Mouse (Mus musculus) adrenal gland, postnatal 4 days (tissue): ENCODE results near the gene Tmod3. TPM values are rescaled to one million over a fixed set of nuclear protein-coding genes. Genes with fewer than 3 reads are reported as not detected.

Experiments used
- DNase-seq, 2 experiments: peaks; one replicate each; pipeline ENCODE4 v3.0.0; 2021 to 2022; ENCODE audit warnings: low spot score in 2 of 2, mixed read lengths in 2 of 2
- long read RNA-seq, 2 experiments: library from polyadenylated mRNA; stranded (forward); transcript quantifications; one replicate each; pipeline ENCODE4 v2.0.0; 2021
- total RNA-seq, 2 experiments: library from RNA; stranded (reverse); gene quantifications; 2 replicates each; pipeline ENCODE4 v1.2.3; 2021

The Tmod3 gene
- total RNA-seq = 10 to 100 TPM; 75.2 to 89.6 TPM
- long read RNA-seq, experiment 1, transcript Tmod3-201 (10 exons, 3,667 nt) = major isoform, 26 of 30 reads
- long read RNA-seq, experiment 1, partial matches to known transcripts = 1 of 30 reads
- long read RNA-seq, experiment 1, other reads (novel, unspliced or antisense) = 3 of 30 reads
- long read RNA-seq, experiment 2, transcript Tmod3-201 (10 exons, 3,667 nt) = major isoform, 42 of 54 reads
- long read RNA-seq, experiment 2, partial matches to known transcripts = 3 of 54 reads
- long read RNA-seq, experiment 2, other reads (novel, unspliced or antisense) = 7 of 54 reads

DNA sequence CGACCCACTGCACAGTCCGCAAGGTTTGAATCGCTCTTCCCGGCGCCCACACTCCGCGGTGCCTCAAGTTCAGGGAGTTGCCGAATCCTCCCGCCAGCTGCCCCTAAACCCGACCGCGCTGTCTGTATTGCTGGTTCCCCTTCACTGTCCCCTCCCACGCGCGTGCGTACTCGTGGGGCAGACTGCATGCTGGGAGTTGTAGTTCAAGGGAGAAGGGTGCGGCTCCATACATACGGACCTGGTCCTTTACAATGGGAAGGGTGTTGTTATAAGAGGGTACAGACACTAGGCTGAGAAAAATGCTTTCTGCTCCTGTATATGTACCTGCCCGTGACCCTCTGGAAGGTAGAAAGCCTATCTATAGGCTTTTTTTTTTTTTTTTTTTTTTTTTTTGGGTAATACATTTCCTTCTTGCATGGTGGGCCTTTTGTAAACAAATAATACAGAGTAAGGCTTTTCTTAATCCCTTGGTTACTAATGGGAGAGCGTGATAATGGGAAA is at the start of gene Tmod3:
Tmod3 (minus strand) TSS at position 146 of the 501 bp plus-strand sequence.
- DNase-seq = peak; percentile 82 to 92

DNA sequence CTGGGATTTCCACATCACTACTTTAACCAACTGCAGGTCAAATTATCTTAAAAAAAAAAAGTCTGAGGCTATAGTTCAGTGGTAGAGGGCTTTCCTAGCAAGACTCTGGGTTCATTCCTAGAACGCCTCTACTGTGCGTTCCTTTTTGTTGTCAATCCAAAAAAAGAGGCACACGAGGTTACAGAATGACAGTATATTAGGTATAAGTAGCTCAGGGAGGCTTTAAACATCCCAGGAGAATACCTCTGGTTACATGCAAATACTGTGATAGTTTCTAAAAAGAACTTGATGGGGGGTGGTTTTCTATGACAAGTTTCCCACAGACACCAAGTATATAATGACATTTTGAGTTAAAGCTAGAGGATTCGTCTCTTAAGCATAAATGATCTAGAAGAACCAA is 48.0 kb upstream of the Tmod3 start:
- no peak for DNase-seq

DNA sequence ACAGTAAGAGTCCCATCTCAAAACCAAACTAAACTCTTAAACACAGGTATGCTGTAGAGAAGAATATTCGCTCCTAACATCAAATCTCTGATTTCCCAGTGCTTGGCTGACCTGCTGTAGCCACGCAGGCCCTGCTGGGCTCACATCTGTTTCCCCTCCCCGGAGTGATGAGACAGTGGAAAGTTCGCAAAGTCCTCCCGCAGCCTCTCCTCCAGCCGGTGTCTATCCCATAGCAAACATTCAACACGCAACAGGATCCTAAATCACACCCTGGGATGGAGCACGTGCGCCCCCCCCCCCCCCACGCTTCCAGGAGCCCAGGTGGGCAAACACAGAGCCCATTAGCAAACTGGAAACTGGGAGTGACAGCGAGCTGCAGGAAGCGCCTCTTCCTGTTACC is 42.1 kb upstream of the Tmod3 start:
- DNase-seq = no peak

GRCm38 (mm10) chr9:75600166-75600934 is 40.9 kb upstream of the Tmod3 start:
- no peak for DNase-seq

DNA sequence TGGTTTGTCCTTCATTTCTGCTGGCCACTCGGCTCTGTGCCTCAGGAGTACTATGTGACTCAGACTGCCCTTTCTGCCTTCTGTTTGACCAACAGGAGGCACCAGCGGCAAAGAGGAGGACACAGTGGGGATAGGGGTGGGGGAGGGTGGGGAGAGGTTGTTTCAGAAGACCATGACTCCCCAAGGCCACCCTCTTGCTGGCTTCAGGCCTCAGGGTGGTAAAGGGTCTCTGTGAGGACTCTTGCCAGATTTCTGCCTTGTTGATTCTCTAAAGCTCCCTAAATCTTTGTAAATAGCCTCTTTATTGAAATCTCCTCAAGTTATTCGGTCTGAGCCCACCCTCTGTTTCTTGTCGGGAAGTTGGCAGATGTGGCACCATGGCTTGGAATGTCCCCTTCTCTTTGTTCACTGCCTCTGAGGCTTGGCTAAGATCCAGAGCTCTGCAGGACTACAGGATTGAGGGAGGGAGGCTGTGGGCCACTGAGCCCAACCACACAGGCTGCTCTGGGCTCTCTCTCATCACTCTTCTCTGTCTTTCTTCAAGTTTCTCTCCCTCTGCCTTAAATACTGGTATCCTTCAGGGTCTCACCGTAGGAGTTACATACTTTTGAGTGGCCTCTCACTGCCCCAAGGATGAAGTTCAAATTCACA is 39.9 kb upstream of the Tmod3 start:
- DNase-seq = no peak

- DNase-seq = no peak
These were observed 38.1 kb upstream of the Tmod3 start for GRCm38 (mm10) chr9:75597596-75597995.

DNA sequence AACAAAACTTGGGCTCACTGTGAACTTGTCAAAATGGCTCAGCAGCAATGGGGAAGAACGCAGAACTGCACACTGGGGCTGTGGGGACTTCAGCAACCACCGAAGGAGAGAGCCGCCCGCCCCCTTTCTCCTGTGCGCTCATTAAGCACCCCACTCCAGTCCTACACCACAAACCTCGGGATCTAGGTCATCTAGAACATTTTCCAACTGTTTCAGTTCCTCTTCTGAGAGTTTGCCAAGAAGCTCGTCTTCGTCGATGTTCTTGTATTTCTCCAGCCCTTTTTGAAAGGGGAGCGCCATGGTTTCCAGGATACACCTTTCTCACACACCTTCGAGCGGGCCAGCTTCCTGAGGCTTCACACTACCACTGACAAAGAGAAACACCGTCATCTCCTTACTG is 37.6 kb upstream of the Tmod3 start:
- DNase-seq = no peak

DNA sequence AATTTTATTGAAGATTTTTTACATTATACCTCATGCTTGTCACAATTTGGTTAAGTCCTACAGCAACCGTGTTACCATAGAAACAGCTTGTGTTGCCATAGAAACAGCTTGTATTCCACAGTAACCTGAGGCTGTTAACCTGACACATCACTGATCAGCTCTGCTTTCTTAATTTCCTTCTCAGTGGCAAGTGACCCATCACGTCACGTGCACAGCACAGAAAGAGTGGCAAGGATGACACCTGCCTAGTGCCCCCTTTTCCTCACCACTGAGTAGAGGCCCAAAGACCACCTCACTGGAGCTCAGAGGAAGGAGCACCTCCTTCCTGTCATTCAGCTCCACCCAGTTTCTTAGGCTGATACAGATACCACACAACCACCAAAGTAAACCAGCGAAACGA is 34.0 kb upstream of the Tmod3 start:
- no peak for DNase-seq

DNA sequence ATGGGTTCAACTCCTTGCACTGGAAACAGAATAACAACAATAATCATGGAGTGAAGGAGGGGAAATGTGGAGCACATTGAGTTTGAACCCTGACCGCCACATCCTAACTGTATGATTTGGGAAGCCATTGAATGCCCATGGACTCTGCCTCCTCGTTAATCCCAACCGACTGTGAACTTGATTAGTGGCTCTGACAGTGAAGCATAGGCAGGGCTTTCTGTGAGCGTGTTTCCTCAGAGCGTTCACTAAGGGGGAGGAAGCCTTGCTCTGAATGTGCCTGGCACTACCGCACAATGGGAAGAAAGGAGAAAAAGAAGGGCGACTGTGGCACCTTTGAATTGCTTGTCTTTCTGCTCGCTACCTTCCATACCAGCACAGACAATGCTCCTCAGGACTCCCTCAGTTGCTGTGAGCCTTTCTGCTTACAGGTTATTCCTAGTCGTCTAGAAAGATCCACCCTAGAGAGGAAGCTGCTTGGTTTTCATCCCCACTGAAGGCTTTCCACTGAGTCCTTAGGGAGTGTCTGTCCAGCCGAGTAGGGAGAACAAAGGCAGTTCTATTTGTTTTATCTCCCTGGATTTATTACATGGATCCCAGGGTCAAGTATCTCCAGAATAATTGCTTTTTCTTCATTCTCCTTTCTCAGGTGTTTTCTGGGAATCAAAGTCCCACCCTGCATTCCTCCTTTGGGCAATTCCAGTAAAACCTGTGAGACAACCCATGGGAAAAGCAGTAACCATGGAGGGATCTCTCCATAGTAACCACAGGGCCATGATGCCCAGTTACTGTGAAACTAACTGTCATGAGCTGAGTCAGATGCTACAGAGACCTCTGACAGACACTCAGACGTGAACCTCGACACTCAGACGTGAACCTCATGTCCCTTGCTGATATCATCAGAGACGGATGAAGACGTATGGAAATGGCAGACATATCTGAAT is 30.7 kb upstream of the Tmod3 start:
- no peak for DNase-seq

DNA sequence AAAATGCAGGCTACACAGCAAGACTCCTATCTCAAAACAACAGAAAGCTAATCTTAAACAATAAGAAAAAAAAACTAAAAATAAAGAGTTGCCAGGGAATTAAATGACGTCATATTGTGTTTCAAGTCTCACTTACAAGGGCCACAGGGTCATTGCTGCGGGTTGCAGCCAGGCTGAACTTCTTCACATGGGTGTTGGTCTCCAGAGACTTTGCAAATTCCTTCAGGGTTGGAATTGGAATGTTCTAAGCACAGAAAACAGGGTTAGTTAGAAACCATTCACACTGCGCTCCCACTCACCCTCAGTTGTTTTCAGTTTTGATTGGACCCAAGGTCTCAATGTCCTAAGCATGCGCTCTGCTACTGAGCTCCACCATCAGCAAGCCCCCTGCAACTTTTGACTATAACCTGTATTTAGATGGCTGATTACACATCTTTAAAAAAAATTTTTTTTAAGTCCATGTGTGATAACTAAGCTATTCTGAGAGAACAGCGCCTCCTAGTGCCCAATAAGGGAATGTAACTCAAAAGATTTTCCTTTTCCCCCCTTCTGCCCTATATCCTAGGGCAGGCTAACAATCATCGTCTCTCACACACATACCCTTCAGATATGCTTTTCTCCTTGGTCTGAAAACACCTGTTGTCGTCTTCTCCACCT is 22.4 kb upstream of the Tmod3 start:
- no peak for DNase-seq

GRCm38 (mm10) chr9:75579321-75579720 is 19.9 kb upstream of the Tmod3 start:
- no peak for DNase-seq

GRCm38 (mm10) chr9:75571036-75571942 is 11.8 kb upstream of the Tmod3 start:
- DNase-seq = no peak

- DNase-seq = no peak
These were observed 8.9 kb upstream of the Tmod3 start for GRCm38 (mm10) chr9:75568399-75568798.

DNA sequence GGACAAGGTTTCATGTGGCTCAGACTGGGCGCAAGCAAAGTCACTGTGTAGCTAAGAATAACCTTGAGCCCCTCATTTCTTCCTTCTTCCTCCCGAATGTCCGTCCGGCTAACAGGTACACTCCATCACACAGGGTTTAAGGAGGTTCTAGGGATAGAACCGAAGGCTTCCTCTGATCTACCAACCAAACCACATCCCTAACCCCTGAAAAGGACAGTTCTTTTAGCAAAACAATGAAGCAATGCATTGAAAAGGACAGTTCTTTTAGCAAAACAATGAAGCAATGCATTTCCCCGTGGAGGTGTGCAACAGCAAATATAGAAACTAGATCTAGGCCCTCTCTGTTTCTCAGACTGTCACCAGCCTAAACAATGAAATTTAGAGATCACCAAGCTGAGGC is 5.4 kb upstream of the Tmod3 start:
- DNase-seq = no peak

DNA sequence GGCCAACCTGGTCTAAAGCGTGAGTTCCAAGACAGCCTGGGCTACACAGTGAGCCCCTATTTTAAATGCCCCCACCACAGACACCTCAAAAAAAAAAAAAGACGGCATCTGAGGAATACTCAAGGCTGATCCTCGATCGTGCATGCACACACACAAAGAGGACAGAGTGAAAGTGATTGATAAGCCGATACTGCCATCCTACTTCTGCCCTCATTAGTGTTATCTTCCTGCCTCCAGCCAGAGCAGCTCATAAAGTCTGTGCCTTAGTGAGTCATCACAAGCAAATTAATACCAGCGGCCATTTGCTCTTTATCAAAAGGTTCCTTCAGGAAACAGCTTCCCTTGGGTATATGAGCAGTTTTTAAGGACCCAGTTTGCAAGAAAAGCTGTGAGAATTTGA is 4.2 kb upstream of the Tmod3 start:
- DNase-seq = no peak

- DNase-seq = no peak
These were observed 3.7 kb upstream of the Tmod3 start for GRCm38 (mm10) chr9:75563176-75563575.

- no peak for DNase-seq
These were observed 1.7 kb upstream of the Tmod3 start for GRCm38 (mm10) chr9:75561040-75561669.

- no peak for DNase-seq
These were observed 896 bp upstream of the Tmod3 start for GRCm38 (mm10) chr9:75560353-75560752.
